Mouse (Mus musculus): Measurements from ENCODE around the gene Hcn3.

Hcn3 gene

DNA sequence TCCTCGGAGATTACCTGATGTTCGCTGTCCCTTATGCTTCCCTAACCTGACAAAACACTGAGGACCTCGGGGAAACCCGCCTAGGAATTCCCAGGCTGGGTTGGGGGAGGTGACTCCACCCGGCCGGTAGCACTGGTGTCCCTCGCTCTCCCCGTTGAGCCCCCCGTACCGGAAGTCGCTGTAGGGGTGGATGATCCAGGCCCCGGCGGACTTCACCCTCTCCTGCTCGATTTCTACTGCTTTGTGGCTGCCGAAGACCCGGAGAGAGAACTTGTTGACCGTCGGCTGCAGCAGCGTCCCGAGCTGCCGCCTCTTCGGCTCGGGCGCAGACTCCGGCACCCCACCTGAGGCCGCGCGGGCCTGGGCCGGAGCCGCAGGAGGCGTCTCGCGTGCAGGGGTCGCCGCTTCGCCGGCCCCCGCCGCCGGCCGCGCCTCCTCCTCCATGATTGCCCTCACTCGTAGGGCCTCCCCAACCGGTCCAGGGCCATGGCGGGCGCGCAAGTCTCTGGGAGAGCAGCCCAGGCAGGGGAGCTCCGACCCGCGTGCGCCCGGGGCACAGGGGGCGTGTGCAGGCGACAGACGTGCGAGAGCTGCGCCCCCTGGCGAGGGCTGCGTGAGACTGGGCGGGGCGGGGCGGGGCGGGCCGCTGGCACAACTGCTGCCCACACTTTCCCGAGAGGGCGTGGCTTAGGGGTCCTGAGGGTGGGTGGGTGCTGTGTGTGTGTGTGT is at the start of gene Hcn3:
Hcn3 (minus strand) TSS at position 581 of the 729 bp plus-strand sequence.
- peak; percentile 69 to 79 for DNase-seq (ENCODE audit: low spot score in 2 of 2)

DNA sequence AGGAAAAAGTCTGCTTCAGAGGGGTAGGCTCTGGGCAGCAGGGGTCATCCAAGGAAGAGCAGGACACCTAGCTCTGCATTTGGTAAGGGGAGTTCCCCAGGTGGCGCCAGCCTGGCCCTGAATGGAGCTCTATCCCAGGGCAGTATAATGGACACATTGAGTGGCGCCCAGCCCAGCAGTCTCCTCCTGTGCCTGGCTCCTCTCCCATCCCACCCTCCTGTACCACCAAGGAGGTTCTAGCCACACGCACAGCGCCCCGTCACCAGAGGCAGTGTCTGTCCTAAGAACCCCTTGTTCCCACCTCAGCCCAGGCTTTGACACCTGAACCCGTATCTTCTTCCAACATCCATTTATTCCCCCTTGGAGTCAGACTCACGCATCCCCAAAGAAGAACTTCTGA is 49.7 kb upstream of the Hcn3 start:
- no peak for DNase-seq (ENCODE audit: low spot score in 2 of 2)

DNA sequence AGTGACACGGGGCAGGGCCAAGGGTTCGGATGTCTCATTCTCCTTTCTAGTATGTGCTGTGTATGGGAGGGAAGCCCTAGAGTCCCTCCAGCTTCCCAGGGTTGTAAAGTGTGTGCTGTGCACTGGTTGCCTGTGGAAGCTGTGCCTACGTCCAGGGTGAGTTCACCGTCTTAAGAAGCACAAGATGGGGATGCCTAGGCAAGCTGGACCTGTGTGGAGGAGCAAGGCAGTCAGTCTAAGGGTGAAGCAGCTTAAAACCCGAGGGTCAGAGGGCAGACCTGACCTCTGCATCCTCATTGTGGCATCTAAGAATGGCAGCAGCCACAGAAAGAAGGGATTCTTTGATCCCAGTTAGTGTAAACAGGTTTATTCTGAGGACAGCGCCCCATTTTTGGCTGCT is 48.7 kb upstream of the Hcn3 start:
- no peak for DNase-seq (ENCODE audit: low spot score in 2 of 2)

DNA sequence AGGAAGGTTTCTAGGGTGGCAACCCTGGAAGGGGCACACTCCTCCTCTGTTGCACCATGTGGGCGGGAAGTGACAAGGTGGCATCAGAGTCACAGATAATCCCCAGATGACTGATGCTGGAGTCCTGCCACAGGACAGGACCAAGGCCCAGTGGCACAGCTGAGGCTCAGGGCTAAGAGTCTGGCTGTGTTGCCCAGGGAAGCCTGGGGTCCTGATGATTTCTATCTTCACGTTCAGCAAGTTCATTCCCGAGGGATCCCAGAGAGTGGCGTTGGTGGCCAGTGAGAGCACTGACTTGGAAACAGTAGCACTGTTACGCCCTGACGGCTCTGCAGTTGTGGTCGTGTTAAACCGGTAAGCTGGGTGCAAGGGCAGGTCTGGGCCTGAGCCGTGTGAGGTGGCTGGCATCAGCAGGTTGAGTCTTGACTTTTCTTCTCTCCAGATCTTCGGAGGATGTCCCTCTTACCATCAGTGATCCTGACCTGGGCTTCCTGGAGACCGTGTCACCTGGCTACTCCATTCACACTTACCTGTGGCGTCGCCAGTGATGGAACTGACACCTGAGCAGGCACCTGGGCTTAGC is 48.2 kb upstream of the Hcn3 start:
- DNase-seq (ENCODE audit: low spot score in 2 of 2) = no peak

DNA sequence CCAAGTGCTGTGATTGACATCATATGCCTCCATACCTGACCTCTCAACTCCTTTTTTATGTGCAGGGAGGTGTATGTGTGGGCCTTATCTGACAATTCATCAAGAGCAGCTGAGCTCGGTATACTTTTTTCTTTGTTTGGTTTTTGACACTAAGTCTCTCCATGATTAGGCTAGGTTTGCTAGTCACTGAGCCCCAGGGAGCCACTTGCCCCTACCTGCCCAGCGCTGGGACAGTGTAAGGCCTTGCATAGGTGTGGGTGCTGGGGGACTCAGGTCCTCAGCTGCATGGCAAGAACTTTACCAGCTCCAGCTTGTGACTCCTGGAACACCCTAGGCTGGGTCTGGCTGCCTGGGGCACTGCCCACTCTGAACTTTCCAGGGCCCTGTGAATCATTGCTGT is 46.7 kb upstream of the Hcn3 start:
- DNase-seq (ENCODE audit: low spot score in 2 of 2) = no peak

DNA sequence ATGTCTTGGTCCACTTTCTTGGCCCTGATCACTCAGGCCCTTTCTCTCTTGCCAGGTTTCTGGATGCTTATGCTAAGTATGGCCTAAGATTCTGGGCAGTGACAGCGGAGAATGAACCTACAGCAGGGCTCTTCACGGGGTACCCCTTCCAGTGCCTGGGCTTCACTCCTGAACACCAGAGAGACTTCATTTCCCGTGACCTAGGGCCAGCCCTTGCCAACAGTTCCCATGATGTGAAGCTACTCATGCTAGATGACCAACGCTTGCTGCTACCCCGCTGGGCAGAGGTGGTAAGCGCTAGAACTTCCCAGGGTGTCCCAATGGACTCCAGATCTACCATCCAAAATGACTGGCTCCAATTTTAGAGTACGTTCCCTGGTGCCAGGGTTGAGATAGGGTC is 46.1 kb upstream of the Hcn3 start:
- no peak for DNase-seq (ENCODE audit: low spot score in 2 of 2)

DNA sequence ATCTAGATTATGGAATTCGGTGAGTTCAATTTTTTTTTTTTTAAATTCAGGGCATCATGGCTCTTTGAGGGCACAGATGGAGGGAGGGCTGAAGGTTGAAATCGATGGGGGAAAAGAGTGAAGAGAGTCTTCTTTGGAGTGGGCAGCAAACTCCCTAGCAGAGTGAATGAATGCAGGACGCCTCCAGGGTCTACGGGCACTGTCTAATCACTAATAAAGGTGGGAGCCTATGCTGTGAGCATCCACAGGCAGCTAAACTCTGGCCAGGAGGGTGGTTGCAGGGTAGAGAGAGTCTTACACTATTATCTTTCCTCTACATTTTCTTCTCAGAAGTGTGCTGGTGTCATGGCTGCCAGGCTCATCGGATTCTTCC is 43.1 kb upstream of the Hcn3 start:
- no peak for DNase-seq (ENCODE audit: low spot score in 2 of 2)

DNA sequence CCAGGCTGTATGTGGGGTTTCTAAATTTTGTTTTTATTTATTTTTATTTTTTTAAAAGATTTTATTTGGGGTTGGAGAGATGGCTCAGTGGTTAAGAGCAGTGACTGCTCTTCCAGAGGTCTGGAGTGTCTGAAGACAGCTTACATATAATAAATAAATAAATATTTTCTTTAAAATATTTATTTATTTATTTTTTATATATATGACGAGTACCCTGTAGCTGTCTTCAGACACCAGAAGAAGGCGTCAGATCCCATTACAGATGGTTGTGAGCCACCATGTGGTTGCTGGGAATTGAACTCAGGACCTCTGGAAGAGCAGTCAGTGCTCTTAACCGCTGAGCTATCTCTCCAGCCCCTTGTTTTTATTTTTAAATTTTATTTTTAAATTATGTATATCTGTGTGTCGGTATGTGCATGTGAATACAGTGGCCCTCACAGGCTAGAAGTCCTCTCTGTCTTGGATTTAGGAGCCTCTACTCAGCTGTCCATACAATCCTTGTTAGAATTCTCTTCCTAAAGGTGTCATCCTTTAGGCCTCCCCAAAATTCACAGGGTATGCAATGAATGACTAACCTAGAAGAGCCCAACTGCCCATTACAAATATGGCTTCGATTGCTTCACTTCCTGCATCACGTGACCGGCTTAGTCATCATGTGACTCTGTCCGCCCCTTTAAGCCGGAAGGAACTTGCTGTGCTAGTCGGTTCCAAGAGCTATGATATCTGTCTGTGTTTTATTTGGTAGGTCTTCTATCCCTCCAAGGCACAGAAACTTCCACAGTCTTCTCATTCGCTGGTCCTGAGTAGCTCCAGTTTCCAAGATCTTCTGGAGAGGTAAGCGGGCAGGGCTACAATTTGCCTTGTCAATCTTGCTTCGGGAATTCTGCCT is 42.5 kb upstream of the Hcn3 start, which contains the start of gene Gba:
Gba (plus strand) TSS at position 676 of the 889 bp plus-strand sequence.
- peak; percentile 93 for DNase-seq (ENCODE audit: low spot score in 2 of 2)

DNA sequence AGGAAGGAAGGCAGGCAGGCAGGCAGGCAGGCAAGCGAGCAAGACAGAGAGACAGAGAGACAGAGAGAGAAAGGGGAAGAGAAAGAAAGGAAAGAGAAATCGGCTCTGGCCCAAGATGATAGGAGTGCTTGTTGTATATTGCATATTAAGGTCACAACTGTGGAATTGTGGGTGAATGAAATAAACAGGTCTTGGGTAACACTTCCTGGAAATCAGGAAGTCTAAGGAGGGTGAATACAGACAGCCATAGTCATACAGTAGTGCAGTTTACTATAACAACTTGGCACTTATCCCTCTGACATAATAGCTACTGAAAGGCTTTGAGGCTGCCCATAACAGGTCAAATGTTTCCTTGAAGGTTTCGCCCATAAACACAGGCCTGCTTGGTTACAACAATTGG is 39.8 kb upstream of the Hcn3 start:
- no peak for DNase-seq (ENCODE audit: low spot score in 2 of 2)

DNA sequence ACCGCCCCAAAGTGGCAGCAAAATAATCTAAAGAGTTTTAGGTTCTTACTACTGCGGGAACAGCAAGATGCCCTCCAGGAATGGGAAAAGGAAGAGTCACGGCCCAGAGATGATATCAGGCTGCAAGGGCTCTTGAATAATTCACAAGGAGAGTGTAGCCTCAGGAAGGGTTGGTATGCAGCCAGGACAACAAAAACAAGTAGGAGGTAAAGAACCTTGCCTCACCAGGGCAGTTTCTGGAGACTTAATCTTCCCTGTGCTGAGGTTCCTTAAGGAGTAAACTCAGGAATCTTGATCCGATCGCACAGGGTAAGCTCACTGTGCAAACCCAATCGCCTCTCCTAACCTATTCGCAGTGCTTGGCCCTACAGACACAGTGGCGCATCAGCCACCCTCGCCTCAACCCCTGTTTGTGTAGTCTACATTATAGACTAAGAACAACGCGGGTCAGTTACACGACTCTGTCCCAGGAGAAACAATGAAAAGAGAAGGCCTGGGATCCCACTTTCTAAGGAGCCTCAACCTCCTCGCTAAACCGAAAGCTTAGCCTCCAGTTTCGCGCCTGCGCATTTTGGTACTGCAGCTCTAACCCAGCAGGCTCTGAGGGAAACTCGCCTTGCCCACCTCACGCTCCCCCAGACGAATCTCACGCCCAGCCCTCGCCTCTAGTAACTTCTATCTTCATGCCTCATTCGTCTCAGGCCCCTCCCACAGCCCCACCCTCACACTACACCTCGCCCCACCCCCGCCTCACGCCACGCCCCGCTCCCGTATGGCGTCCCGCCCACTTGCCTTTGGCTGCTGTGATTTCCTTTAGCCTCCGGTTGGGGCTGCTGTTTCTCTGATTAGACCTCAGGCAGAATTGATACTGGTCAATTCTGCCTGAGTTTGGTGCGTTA is 36.2 kb upstream of the Hcn3 start:
- peak; percentile 91 to 92 for DNase-seq (ENCODE audit: low spot score in 2 of 2)

DNA sequence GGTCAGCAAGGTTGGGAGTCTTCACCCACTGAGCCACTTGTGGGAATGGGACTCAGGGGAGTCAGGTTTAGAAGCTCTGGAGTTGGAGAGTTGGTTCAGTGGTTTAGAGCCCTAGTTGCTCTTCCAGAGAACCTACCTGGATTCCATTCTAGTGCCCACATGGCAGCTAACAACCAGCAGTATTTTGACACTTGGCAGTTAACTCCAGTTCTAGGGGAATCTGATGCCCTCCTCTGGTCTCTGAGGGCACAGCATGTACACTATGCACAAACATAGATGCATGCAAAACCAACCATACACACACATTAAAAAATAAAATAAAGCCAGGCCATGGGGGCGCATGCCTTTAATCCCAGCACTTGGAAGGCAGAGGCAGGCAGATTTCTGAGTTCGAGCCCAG is 33.9 kb upstream of the Hcn3 start:
- no peak for DNase-seq (ENCODE audit: low spot score in 2 of 2)

DNA sequence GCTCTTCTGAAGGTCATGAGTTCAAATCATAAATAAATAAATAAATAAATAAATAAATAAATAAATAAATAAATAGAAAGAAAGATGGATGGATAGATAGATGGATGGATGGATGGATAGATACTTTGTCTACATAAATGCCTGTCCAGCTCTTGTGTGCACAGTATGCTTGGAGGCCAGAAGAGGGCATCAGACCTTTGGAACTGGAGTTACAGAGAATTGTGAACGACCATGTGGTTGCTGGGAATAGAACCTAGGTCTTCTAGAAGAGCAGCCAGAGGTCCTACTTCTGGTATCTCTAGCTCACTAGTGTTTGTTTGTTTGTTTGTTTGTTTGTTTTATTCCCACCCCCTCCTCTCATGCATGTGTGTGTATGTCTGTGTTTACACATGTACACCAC is 33.4 kb upstream of the Hcn3 start:
- DNase-seq (ENCODE audit: low spot score in 2 of 2) = no peak

DNA sequence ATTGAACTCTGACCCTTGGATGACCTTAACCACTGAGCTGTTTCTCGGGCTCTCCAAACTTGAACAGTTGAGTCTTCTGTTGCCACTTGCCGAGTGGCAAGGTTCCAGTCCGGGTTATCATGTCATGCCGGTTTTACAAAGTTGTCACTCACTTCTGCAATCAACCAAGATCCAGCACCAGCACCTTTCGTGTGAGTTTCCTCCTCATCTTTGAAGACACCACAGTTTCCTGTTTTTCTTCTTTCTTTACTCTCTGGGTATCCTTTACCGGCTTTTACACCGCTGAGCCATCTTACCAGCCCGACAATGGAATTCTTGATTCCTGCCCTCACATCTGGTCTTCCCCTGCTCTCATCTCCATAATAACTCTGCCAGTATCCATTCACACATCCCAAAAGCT is 30.4 kb upstream of the Hcn3 start:
- DNase-seq (ENCODE audit: low spot score in 2 of 2) = no peak

DNA sequence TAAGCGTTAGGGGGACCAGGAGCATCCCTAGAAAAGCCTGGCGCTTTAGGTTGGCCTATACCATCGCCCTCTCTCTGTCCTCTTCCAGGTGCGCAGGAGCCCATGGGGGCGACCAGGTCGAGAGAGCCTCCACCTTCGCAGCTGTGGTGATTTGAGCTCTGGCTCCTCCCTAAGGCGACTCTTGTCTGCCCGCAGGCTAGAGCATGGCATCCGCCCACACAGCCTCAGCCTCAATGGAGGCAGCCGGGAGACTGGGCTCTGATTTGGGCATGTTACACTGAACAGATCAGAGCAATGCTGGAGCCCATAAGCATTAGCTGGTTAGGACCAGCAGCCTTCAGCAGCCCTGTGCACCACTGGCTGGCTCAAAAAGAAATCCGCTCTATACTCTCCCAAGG is 28.5 kb upstream of the Hcn3 start:
- DNase-seq (ENCODE audit: low spot score in 2 of 2) = no peak

DNA sequence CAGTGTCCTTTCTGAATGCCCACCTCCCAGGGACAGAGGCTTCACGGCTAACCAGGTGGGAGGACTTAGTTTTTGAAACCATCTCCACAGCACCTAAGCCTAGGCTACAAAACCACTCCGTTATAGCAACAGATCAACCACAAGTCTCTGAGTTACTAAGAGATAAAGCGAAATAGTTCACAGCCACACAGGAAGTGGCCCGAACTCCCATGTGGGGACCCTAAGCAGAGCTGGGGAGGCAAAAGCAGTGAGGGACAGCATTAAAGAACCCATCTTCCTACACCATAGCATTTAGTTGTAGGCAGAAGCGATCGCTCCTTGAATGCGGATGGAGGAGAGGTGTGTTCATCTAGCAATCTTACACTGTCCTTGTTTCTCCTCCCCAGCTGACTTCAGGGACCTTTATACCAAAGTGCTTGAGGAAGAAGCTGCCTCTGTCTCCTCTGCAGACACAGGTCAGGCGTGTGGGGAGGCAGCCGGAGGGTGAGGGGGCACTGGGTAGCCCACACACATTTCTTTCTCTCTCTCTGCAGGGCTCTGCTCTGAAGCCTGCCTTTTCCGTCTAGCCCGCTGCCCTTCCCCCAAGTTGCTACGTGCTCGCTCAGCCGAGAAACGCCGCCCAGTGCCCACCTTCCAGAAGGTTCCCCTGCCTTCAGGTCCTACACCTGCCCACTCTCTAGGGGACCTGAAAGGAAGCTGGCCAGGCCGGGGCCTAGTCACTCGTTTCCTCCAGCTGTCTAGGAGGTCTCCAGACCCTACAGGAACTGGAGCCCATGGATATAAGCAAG is 27.9 kb upstream of the Hcn3 start:
- no peak for DNase-seq (ENCODE audit: low spot score in 2 of 2)

DNA sequence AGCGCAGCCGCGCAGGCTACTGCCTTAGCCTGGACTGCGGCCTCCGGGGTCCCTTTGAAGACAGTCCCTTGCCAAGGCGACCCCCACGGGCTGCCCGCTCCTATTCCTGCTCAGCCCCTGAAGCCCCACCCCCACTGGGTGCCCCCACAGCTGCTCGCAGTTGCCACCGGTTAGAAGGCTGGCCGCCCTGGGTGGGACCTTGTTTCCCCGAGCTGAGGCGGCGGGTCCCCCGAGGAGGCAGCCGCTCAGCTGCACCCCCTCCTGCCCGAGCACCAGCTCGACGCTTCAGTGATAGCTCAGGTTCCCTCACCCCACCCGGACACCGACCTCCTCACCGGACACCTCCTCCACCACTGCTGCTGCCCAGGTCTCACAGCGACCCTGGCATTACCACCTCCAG is 27.2 kb upstream of the Hcn3 start:
- peak in 1 of 2 experiments; percentile 26 for DNase-seq (ENCODE audit: low spot score in 2 of 2)

DNA sequence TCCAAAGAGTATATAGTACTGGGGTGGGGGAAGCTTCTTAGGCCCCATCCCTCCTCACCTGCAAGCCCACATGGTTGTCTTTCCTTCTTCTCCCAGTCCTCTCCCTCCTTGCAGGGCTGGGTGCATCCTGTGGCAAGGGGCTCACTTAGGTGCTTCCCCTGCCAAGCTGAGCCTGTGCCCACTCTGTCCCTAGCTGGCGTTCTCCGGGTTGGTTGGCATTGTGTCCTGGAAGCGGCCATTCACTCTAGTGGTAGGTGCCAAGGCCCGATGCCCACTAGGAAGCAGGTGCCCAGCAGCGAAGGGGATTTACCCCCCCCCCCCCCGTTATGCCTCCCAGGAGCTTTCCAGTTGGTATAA is 23.9 kb upstream of the Hcn3 start:
- DNase-seq (ENCODE audit: low spot score in 2 of 2) = peak; percentile 68 to 74

DNA sequence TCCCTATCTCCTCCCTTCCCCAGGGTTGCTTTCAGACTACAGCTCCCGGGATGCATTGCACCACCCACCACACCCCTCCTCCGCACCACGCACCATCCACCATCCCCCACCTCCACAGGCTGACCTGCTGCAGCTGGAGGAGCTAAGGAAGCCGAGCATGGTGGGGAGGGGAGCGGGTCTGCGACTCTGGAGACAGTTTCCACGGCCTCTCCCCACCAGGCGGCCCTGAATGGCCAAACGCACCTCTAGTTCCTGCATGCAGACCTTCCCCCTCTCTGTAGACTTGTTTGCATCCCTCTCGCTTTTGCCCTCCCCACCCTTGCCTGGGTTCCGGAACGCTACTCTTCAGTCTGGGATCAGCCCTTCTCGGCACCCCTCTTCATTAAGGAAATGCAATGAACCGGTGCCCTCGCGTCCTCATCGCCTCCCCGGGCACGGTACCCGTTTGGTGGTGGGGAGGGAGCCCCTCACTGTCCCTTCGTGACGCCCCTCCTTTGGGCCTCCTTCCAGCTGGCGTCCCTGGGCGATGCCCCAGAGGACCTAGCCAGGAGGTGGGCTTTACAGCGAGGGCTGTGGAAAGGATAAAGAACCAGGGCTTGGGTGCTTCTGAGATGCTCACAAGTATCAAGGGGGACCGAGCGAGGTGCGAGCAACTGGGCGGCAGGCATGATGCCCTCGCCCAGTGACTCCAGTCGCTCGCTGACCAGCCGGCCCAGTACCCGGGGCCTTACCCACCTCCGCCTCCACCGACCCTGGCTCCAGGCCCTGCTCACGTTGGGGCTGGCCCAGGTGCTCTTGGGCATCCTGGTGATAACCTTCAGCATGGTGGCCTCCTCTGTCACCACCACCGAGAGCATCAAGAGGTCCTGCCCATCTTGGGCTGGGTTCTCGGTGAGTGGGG is 23.3 kb upstream of the Hcn3 start, which contains the start of gene Fam189b:
Fam189b (plus strand) TSS at position 86 of the 901 bp plus-strand sequence.
- peak; percentile 95 for DNase-seq (ENCODE audit: low spot score in 2 of 2)

DNA sequence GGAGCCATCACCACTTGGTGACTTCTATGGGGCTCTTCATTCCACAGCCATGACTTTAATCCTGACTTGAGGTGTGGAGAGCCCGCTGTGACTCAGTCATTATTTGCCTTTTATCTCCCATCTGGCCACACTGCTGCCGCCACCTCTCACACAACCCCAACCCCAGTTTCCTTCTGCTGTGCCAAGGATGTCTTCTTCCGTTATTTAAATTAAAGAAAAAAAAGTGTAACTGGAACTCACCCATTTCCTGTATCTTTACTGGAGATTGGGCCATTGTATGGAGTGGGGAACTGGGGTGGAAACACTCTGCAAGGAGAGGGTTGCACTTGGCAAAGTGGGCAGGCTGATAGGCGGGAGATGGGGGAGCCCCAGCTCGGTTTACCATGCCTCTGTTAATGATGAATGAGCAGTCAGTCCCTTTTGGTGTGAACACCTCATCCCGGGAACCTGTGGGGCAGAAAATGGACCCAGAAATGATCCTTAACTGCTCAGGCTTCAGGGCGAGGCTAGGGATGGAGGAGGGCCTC is 22.6 kb upstream of the Hcn3 start:
- DNase-seq (ENCODE audit: low spot score in 2 of 2) = no peak
